Mouse (Mus musculus) G1E-ER4 (cell line): ENCODE results near the gene Dennd1a. TPM values are rescaled to one million over a fixed set of nuclear protein-coding genes. Genes with fewer than 3 reads are reported as not detected.

Experiments used
- GATA1 ChIP-seq: IDR thresholded peaks from one replicate; pipeline ENCODE4 v1.8.0; 2012; ENCODE audit warnings: low read length, inconsistent platforms
- polyA plus RNA-seq: library from polyadenylated mRNA; stranded (reverse); fragments of >175 nt; gene quantifications from 2 replicates; pipeline ENCODE4 v1.2.3, GENCODE M21; 2012

The Dennd1a gene
- polyA plus RNA-seq, 1 experiment: 55.0 TPM

DNA sequence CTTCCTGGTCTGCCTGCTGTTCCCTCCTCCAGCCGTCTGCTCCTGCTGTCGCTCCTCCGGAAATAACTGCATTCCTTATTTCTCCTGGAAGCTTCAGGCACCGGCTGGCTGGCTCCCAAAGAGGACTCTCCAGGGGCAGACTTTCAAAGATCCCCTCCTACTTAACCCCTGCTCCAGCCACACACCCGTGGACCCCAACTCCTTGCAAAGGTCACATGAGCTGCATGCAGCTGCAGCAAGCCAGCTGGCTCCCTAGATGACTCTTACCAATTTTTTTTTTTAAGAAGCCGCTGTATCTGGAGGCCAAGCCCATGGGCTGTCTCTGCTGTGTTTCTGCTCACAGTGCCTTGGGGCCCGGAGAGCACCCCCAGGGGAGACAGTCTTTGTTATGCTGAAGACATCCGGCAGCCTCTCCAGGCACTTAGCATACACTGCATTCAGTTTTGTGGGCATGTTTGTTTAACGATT lies 520.1 kb downstream of the Dennd1a start:
- no peak for TF ChIP-seq GATA1

DNA sequence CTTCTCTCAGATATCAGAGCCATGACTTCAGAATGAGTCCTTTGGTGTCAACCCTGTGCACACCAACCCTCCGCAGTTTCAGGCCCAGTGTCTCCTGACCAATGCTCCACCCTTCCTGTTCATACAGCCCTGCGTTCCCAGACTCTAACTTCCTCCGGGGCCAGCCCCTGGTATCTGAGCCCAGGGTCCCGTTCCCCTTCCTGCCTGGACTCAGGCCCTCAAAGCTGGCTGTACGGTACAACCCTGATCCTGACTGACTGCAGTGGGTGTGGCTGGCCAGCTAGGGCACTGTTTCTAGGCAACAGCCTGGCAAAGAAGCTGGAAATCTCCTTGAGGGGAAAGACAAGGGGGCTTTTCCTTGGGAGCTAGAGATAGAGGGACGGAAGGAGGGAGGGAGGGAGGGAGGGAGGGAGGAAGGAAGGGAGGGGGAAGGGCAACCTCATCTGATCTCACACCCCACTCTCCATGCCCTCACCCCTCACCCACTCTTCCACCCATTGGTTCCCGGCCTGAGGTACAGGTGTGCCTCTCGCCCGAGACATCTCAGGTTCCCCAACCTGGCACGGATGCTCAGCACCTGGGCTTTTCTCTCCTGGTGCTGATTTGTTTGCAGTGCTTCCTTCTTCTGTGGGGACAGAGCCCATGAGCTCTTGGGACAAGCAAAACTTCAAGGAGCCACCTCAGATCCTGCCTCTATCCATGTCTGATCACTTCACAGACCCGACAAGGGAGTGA lies 521.0 kb downstream of the Dennd1a start:
- TF ChIP-seq GATA1: no peak

DNA sequence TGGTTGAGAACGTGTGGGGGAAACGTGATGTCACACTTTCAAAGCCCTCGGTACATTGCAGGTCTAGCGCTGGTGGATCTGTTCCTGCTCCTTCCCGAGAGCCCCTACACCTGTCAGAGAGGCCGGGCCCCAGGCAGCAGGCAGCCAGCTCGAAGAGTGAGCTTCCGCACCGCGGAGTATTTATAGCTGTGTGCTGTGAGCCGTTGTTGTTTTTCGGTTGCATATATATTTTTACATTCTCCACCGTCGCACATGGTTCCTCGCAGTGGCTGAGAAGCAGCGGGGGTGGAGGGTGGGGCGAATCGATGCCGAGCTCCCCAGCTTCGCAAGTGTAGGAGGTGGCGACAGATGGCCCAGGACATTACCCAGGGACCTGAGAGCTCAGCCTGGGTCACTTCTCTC lies 522.1 kb downstream of the Dennd1a start:
- no peak for TF ChIP-seq GATA1

DNA sequence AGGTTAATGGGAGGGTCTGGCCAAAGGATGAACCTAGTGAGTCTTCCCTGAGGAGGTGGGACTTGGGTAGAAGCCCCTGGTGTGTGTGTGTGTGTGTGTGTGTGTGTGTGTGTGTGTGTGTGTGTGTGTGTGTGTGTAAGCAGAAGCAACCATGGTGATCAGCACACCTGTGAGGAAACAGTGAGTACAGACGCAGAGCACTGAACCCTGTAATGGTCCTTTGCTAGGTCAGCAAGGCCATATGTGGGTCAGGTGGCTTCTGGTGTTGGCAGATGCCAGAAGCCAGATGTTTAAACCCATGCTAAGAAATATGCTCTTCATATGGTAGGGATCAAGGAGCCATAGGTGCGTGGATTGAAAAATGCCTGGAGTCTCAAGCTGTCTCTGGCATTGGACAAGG lies 522.7 kb downstream of the Dennd1a start:
- TF ChIP-seq GATA1: no peak

DNA sequence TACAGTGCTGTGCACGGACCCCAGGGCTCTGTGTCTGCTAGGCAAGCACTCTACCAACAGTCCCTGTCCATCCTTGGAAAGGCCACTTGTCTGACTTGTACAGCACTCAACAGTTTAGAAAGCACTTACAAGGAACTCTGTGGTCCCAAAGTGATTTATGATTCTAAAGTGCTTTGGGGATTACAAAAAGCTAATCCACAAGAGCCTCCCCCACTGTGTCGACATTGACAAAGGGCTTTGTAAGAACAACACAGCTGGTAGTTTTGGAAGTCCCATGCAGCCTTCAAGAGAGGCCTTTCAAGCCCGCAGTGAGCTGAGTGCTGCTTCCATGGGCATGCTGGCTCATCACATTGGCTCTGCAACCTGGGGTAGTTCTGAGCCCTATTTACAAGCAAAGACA lies 523.6 kb downstream of the Dennd1a start:
- no peak for TF ChIP-seq GATA1

DNA sequence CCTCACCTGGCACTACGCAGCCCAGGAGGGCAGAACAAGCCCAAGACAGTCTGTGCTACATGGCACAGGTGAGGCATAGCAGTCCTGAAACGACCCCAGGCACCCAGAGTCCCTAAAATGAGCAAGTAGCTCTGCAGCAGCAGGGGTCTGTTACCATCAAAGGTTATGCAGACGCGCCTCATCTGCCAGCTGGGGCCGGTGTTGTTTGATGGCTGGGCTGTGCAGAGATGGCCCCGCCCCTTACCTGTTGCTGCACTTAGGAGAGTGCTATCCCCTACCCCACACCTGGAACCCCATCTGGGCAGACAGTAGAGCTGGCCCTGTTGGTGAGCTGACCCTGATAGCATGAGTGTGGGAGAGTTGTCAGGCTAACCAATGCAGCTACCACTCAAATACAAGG lies 526.6 kb downstream of the Dennd1a start:
- no peak for TF ChIP-seq GATA1

DNA sequence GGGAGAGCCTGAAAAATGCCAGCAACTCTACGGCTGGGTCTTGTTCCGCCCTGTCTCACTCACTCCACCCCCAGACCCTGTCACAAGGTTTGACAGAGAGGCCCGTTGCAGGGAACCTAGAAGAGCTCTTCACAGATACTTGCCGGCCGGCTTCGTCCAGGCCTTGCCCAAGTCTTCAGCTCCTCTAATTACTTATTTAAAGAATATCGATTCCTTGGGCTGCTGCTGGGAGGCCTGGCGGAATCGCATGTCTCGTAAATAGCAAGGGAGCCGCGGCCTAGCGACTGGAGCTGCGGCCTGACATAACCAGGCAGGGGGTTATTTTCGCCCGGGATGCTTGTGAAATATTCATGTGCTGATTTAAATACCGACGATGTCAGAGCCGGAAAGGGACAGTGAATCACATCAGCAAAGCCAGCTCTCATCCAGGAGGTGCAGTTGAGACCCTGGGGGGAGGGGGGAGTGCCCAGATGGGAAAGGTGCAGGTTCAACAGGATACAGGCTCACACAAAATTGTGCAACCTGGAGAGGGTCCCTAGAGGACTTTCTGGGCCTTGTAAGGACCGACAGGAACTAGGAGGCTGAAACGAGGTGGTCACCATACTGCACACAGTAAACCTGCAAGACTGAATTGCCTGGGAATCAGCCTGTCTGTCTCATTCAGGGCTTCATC lies 528.7 kb downstream of the Dennd1a start:
- no peak for TF ChIP-seq GATA1

DNA sequence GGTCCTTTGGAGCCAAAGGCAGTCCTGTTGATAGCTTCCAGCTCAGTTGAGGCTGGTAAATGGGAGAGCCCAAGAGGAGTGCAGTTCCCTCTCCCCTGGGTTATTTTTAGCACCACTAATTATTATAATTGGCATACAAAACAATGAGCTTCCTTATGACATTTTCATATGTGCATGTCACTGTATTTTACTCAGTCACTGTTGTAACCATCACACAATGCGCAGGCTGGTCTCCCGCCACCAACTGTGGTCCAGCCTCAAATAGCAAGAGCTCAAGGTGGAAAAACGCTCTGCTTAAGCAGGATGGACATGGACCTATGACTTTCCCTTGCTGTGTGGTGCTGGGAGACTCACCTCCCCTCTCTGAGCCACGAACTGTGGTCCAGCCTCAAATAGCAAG lies 529.4 kb downstream of the Dennd1a start:
- no peak for TF ChIP-seq GATA1

DNA sequence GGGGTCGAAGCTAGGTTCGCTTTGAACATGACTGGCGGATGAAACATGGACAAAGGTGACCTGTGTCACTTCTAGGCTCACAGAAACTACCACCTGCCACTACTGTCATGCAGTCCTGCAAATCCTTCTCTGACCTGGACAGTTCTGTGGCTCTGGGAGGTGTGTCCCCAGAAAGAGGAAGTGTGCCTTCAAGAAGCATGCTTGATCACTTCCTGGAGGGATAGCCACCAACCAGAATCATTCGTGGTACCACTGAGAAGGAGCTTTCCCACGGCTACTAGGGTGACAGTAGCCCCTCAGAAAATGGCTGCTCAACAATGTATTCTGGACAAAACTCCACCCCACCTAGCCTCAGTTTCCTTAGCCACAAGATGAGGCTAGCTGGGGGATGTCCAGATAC lies 530.2 kb downstream of the Dennd1a start:
- no peak for TF ChIP-seq GATA1

DNA sequence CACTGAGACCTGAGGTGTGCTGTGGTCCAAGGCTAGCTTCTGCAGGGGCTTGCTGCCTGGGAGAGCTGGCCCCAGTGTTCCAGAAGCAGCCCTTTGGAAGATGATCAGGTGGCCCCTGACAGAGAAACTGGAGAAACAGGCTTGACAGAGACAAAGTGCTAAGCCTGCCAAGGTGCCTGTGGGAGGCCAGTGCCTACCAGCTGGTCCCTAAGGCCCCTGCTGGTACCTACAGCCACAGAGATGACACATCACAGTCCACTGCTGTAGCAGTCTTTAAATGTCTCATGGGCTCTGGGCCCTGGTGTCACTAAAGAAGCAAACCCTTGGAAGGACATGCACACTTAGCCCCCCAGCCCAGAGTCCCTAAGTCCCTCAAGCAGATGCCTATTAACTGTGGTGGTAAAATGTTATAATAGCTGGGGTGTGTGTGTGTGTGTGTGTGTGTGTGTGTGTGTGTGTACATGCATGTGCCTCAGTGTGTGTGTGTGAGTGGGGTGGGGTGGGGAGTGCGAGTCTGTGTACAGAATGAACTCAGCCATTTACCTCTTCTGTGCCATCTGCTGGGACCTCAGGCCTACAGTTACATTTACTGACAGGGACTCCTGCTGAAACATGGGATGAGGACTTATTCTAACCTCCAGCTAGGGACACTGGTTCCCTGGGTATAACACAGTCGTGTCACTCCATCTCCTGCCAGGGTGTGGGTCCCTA lies 530.8 kb downstream of the Dennd1a start:
- no peak for TF ChIP-seq GATA1

DNA sequence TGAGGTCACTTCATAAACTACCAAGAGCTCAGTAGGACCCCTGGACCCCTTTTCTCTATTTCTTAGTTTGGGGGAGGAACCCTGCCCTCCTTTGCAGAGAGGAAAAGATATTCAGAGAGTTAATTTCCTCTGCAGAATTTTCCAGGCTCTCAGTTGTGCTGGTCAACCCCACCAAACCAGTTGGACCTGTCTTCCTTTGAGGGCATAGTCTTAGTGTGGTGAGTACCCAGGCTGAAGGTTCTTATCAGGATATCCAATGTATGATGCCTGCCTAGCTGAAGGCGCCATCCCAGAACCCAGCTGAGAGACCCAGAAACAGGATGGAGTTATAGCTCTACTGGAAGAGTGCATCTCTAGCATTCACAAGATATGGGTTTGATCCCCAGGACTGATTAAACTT lies 536.1 kb downstream of the Dennd1a start:
- TF ChIP-seq GATA1: no peak

DNA sequence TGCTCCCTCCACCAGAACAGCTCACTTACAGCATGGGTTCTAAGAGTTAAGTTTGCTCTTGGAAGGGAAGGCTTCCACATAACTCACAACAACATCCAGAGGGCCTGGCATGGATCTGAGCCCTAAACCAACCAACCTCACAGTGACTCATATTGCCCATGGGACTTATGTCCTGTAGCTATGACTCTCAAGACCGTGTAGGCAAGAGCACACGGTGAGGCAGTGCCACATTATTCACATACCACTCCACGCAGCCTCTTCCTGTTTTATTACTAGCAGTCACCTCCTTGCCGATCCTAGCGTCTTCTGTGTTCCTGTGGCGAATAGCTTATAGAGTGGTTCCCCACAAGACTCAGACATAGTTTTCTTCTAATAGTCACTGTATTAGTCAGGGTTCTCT lies 537.9 kb downstream of the Dennd1a start:
- TF ChIP-seq GATA1: no peak

Other genes starting within 250 kb of the Dennd1a start
- not detected in 2 replicates for gene Lhx2, start 51.9 kb upstream of the Dennd1a start, polyA plus RNA-seq
- gene Nek6, start 224.3 kb upstream of the Dennd1a start, polyA plus RNA-seq: 92.8 and 93.4 TPM in 2 replicates